Mouse (Mus musculus) ES-E14 (cell line): ENCODE data around the gene Unc13d. TPM values are rescaled to one million over a fixed set of nuclear protein-coding genes. Genes with fewer than 3 reads are reported as not detected.
A peak's percentile ranks its signal among the peaks of the same experiment; 100 is the strongest.

Source experiments
- DNase-seq: peaks from one replicate; pipeline ENCODE4 v3.0.0-alpha.2; 2013; ENCODE audit warnings: low read depth, low spot score
- H3K27ac ChIP-seq: 2 replicates; pipeline ENCODE4 v1.5.1; 2012; ENCODE audit warnings: low read depth, mild to moderate bottlenecking, low read length, moderate library complexity, mixed read lengths; ENCODE audit not compliant: poor library complexity, insufficient read depth, severe bottlenecking
- H3K36me3 ChIP-seq: 2 replicates; pipeline ENCODE4 v1.6.1; 2012; ENCODE audit warnings: mild to moderate bottlenecking, low read length, moderate library complexity, mixed read lengths; ENCODE audit not compliant: control insufficient read depth, poor library complexity, insufficient read depth, severe bottlenecking
- H3K4me1 ChIP-seq, 2 experiments: fragments of 150-350 bp in 1 of 2; sonication (generic) in 1 of 2; 2 replicates each; pipeline ENCODE4 v1.6.1; 2012; ENCODE audit warnings: low read length in 2 of 2, mild to moderate bottlenecking in 1 of 2, mixed read lengths in 1 of 2; ENCODE audit not compliant: control insufficient read depth in 2 of 2, insufficient read depth in 2 of 2, poor library complexity in 1 of 2
- H3K4me3 ChIP-seq, 2 experiments: fragments of 150-350 bp in 1 of 2; sonication (generic) in 1 of 2; 2 replicates each; pipeline ENCODE4 v1.5.1; 2012; ENCODE audit warnings: low read length in 2 of 2, low read depth in 1 of 2, mild to moderate bottlenecking in 1 of 2, mixed read lengths in 1 of 2; ENCODE audit not compliant: insufficient read depth in 1 of 2, poor library complexity in 1 of 2, severe bottlenecking in 1 of 2
- H3K9ac ChIP-seq: 2 replicates; pipeline ENCODE4 v1.6.1; 2012; ENCODE audit warnings: low read depth, mild to moderate bottlenecking, low read length, mixed read lengths; ENCODE audit not compliant: poor library complexity, insufficient read depth, severe bottlenecking
- H3K9me3 ChIP-seq: fragments of 150-350 bp; sonication (generic); 2 replicates; pipeline ENCODE4 v1.6.1; 2012; ENCODE audit warnings: low read depth, mild to moderate bottlenecking, low read length; ENCODE audit not compliant: control insufficient read depth, insufficient read depth
- CHD2 ChIP-seq: IDR thresholded peaks from 2 replicates; pipeline ENCODE4 v1.6.1; 2014; ENCODE audit warnings: mild to moderate bottlenecking, low read depth, low read length, inconsistent platforms
- HCFC1 ChIP-seq: IDR thresholded peaks from 2 replicates; pipeline ENCODE4 v1.6.1; 2012; ENCODE audit warnings: low read length, inconsistent platforms, borderline replicate concordance; ENCODE audit not compliant: insufficient read depth
- MAFK ChIP-seq: IDR thresholded peaks from 2 replicates; pipeline ENCODE4 v1.6.1; 2014; ENCODE audit warnings: mild to moderate bottlenecking, low read depth, low read length, inconsistent platforms; ENCODE audit not compliant: insufficient read depth
- ZC3H11A ChIP-seq: IDR thresholded peaks from 2 replicates; pipeline ENCODE4 v1.6.1; 2012; ENCODE audit warnings: low read depth, mild to moderate bottlenecking, inconsistent platforms, low read length, borderline replicate concordance
- ZNF384 ChIP-seq: IDR thresholded peaks from 2 replicates; pipeline ENCODE4 v1.6.1; 2012; ENCODE audit warnings: low read depth, low read length, inconsistent platforms
- in situ Hi-C, 2 experiments: fragments of 600-800 bp; cut with MboI; formaldehyde crosslinking; loops; one replicate each; pipeline ENCODE4 v1.15.1; 2025; ENCODE audit warnings: low sequenced_read_pairs in 2 of 2, inconsistent platforms in 1 of 2; ENCODE audit not compliant: unreplicated experiment in 2 of 2
- total RNA-seq: library from RNA; depleted of rRNA; stranded (reverse); fragments of 300-350 nt; gene quantifications from 2 replicates; pipeline ENCODE4 v1.2.3, GENCODE M21; 2012

The Unc13d gene
- total RNA-seq, 1 experiment: 13.3 TPM

DNA sequence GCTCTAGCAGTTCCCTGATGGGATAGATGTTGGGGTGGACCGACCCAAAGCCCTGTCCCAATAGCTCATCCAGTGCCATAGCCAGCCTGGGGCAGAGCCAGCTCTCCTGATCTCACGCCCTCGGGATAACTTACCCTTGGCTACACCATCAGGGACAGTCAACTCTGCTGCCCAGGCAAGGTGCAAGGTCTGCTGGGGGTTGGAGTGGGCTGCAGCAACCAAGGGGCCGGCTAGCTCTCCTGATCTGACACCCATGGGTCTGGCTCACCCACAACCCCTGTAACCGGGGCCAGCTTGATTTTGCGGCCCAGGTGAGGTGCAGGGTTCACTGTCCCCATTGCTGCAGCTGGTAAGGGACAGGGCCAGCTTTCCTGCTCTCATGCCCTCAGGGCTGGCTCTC lies 13.8 kb upstream of the Unc13d start:
- no peak for TF ChIP-seq HCFC1
- TF ChIP-seq MAFK: no peak
- TF ChIP-seq ZNF384: no peak
- no peak for TF ChIP-seq CHD2
- no peak for TF ChIP-seq ZC3H11A
- H3K9me3 ChIP-seq: no peaks in the 10 kb centered on the region
- DNase-seq: no peak
- no peaks in the 10 kb centered on the region for H3K36me3 ChIP-seq
- H3K27ac ChIP-seq: no peak overlapping the region
- no peak overlapping the region for H3K9ac ChIP-seq
- peaks cover 0 to 6% of the 10 kb centered on the region in 2 experiments; a peak in 2 of 4 replicates for H3K4me1 ChIP-seq
- in situ Hi-C loops: no loop called here
- H3K4me3 ChIP-seq: no peak overlapping the region

- in situ Hi-C loops: no loop called here
- no peaks in the 10 kb centered on the region for H3K9me3 ChIP-seq
- H3K36me3 ChIP-seq: no peaks in the 10 kb centered on the region
- no peak for DNase-seq
- peaks cover 4 to 8% of the 10 kb centered on the region in 2 experiments for H3K4me1 ChIP-seq
- H3K4me3 ChIP-seq: no peak overlapping the region
- TF ChIP-seq CHD2 (no peak), ZNF384 (no peak), MAFK (no peak), HCFC1 (no peak), ZC3H11A (no peak)
- H3K27ac ChIP-seq: no peak overlapping the region
- no peak overlapping the region for H3K9ac ChIP-seq
Observed at GRCm38 (mm10) chr11:116089545-116089944, 11.8 kb upstream of the Unc13d start.

- Histone ChIP-seq H3K9me3 (no peaks in the 10 kb centered on the region), H3K36me3 (no peaks in the 10 kb centered on the region), H3K27ac (no peak overlapping the region), H3K9ac (no peak overlapping the region), H3K4me1 (peaks cover 4 to 8% of the 10 kb centered on the region in 2 experiments), H3K4me3 (no peak overlapping the region)
- DNase-seq: no peak
- no peak for TF ChIP-seq MAFK
- in situ Hi-C loops: no loop called here
Observed at GRCm38 (mm10) chr11:116088741-116089394, 11.1 kb upstream of the Unc13d start.

DNA sequence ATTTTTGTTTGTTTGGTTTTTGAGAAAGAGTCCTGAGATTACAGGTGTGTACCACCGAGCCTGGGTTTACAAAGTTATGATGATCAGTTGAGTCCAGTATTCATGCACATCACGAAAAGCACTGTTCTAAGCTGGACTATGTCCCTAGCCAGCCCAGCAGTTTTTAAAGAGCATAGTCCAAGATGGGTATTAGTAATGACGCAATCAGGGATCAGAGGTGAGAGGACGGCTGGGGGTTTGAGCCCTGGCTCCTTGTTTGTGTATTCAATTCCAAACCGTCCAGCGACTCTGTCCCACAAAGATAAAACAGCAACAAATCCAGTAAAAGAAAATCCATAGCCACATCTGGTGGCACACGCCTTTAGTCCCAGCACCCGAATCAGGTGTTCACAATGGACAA lies 10.4 kb upstream of the Unc13d start:
- in situ Hi-C loops: no loop called here
- Histone ChIP-seq H3K4me3 (0 out of 4 replicates have a peak overlapping the region, but pooled peaks of 1 of the 2 experiments have one; percentile 77), H3K9ac (no peak overlapping the region)

More for the DNA sequence above, 10.4 kb upstream of the Unc13d start:
- no peak for DNase-seq
- Histone ChIP-seq H3K4me1 (peaks cover 4 to 8% of the 10 kb centered on the region in 2 experiments), H3K9me3 (no peaks in the 10 kb centered on the region), H3K36me3 (peaks cover 6% of the 10 kb centered on the region), H3K27ac (no peak overlapping the region)
- TF ChIP-seq ZNF384 (no peak), ZC3H11A (no peak), MAFK (no peak), HCFC1 (no peak), CHD2 (no peak)
